In genomic region chr5:110826781-110827495, GRCm38 (mm10) we compare ENCODE assay signal across 19 mouse cellular contexts. TPM values are rescaled to one million over a fixed set of nuclear protein-coding genes. Genes with fewer than 3 reads are reported as not detected.
DNase-seq lines count a peak whose midpoint lies in the region; ATAC-seq lines count a peak whose summit lies in the region.
"Had no signal": no experiment of that assay in that cellular context is flagged by ENCODE, and none has a peak within 500 bp of the region (broad histone marks: within the 10 kb centered on the region; RNA-seq: fewer than 3 reads in every experiment).

No protein-coding gene starts in this region.

- peaks cover 14% of the 10 kb centered on the region for H3K4me1 ChIP-seq in intestine, embryonic 16.5 days (ENCODE audit: control insufficient read depth, insufficient read depth, low read length)
- peaks cover 19% of the 10 kb centered on the region; the same call in 1 of the 2 replicates for H3K4me1 ChIP-seq in kidney, embryonic 16.5 days (ENCODE audit: insufficient read depth, low read length)
- no peaks in the 10 kb centered on the region for H3K4me1 ChIP-seq in stomach, embryonic 14.5 days (ENCODE audit: control insufficient read depth, insufficient read depth, low read length)
- no peaks in the 10 kb centered on the region for H3K4me1 ChIP-seq in forebrain, embryonic 12.5 days
- H3K4me1 ChIP-seq in forebrain, embryonic 15.5 days: no peaks in the 10 kb centered on the region
- H3K4me1 ChIP-seq: embryonic facial prominence, embryonic 12.5 days; heart, embryonic 15.5 days; hindbrain, embryonic 12.5 days; limb, embryonic 12.5 days; midbrain, embryonic 15.5 days had no signal

- peak; percentile 89; the same call in 1 of the 2 replicates for ATAC-seq in frontal cortex, adult (ENCODE audit: low TSS enrichment)
- peak; percentile 84 for ATAC-seq in intestine, embryonic 16.5 days
- peak; percentile 84 for ATAC-seq in kidney, embryonic 16.5 days (ENCODE audit: low FRiP score, low TSS enrichment)
- ATAC-seq in stomach, embryonic 14.5 days (ENCODE audit: insufficient number of reproducible peaks, insufficient read depth, low FRiP score, low read depth): no peak
- ATAC-seq in forebrain, embryonic 12.5 days (ENCODE audit: low FRiP score): no peak
- ATAC-seq in forebrain, embryonic 15.5 days (replicated peaks): no peak
- ATAC-seq: activated CD4-positive, CD25-positive, alpha-beta regulatory T cell, adult 4 months; midbrain, embryonic 15.5 days had no signal

- WGBS in intestine, embryonic 16.5 days: 51% methylated on average over 8 of the region's 8 CpGs
- 38% methylated on average over 8 of the region's 8 CpGs for WGBS in kidney, embryonic 16.5 days
- 68% methylated on average over 8 of the region's 8 CpGs for WGBS in stomach, embryonic 14.5 days
- 91% methylated on average over 8 of the region's 8 CpGs for WGBS in forebrain, embryonic 12.5 days
- WGBS in forebrain, embryonic 15.5 days: 93% methylated on average over 8 of the region's 8 CpGs

- H3K9me3 ChIP-seq in intestine, embryonic 16.5 days (ENCODE audit: control insufficient read depth, low read length): no peaks in the 10 kb centered on the region
- H3K9me3 ChIP-seq in kidney, embryonic 16.5 days (ENCODE audit: low read length): no peaks in the 10 kb centered on the region
- H3K9me3 ChIP-seq in stomach, embryonic 14.5 days (ENCODE audit: control insufficient read depth, low read depth, low read length): no peaks in the 10 kb centered on the region
- H3K9me3 ChIP-seq in forebrain, embryonic 12.5 days: no peaks in the 10 kb centered on the region
- no peaks in the 10 kb centered on the region for H3K9me3 ChIP-seq in forebrain, embryonic 15.5 days
- H3K9me3 ChIP-seq: embryonic facial prominence, embryonic 12.5 days; heart, embryonic 15.5 days; hindbrain, embryonic 12.5 days; limb, embryonic 12.5 days; midbrain, embryonic 15.5 days had no signal

- DNase-seq in frontal cortex, postnatal 10 days (ENCODE audit: low spot score in 2 of 2): no peak
- no peak for DNase-seq in lung, postnatal 36 days
- DNase-seq: lung, adult 2 months; right cerebral cortex, postnatal 14 days; thymus, postnatal 4 days had no signal

- H3K27me3 ChIP-seq in intestine, embryonic 16.5 days (replicated peaks; ENCODE audit: control insufficient read depth, insufficient read depth, low read length): no peaks in the 10 kb centered on the region
- H3K27me3 ChIP-seq in kidney, embryonic 16.5 days (ENCODE audit: insufficient read depth, low read length): no peaks in the 10 kb centered on the region
- no peaks in the 10 kb centered on the region for H3K27me3 ChIP-seq in stomach, embryonic 14.5 days (ENCODE audit: control insufficient read depth, insufficient read depth, low read length)
- no peaks in the 10 kb centered on the region for H3K27me3 ChIP-seq in forebrain, embryonic 12.5 days
- H3K27me3 ChIP-seq in forebrain, embryonic 15.5 days: no peaks in the 10 kb centered on the region
- H3K27me3 ChIP-seq: CH12.LX; embryonic facial prominence, embryonic 12.5 days; heart, embryonic 15.5 days; hindbrain, embryonic 12.5 days; limb, embryonic 12.5 days; midbrain, embryonic 15.5 days had no signal

- H3K4me3 ChIP-seq in intestine, embryonic 16.5 days (ENCODE audit: low read length): no peak overlapping the region
- H3K4me3 ChIP-seq in kidney, embryonic 16.5 days (ENCODE audit: low read length): no peak overlapping the region
- no peak overlapping the region for H3K4me3 ChIP-seq in stomach, embryonic 14.5 days (ENCODE audit: low read depth, low read length)
- H3K4me3 ChIP-seq in forebrain, embryonic 12.5 days (replicated peaks): no peak overlapping the region
- H3K4me3 ChIP-seq in forebrain, embryonic 15.5 days: no peak overlapping the region
- H3K4me3 ChIP-seq: embryonic facial prominence, embryonic 12.5 days; heart, embryonic 15.5 days; hindbrain, embryonic 12.5 days; limb, embryonic 12.5 days; midbrain, embryonic 15.5 days had no signal

- peak overlapping the region; percentile 73 for H3K27ac ChIP-seq in intestine, embryonic 16.5 days (ENCODE audit: low read length)
- H3K27ac ChIP-seq in kidney, embryonic 16.5 days (ENCODE audit: low read length): peak overlapping the region; percentile 73
- peak overlapping the region; percentile 40; the same call in 1 of the 2 replicates for H3K27ac ChIP-seq in stomach, embryonic 14.5 days (ENCODE audit: low read length)
- no peak overlapping the region for H3K27ac ChIP-seq in forebrain, embryonic 12.5 days
- no peak overlapping the region for H3K27ac ChIP-seq in forebrain, embryonic 15.5 days (replicated peaks)
- H3K27ac ChIP-seq: embryonic facial prominence, embryonic 12.5 days; heart, embryonic 15.5 days; hindbrain, embryonic 12.5 days; limb, embryonic 12.5 days; macrophage; midbrain, embryonic 15.5 days had no signal

- H3K9ac ChIP-seq in intestine, embryonic 16.5 days (ENCODE audit: low read depth, low read length): no peak overlapping the region
- H3K9ac ChIP-seq in kidney, embryonic 16.5 days (replicated peaks; ENCODE audit: low read length): 0 out of 2 replicates have a peak overlapping the region, but pooled peaks have one; percentile 1
- H3K9ac ChIP-seq in stomach, embryonic 14.5 days (replicated peaks; ENCODE audit: low read depth, low read length): no peak overlapping the region
- no peak overlapping the region for H3K9ac ChIP-seq in forebrain, embryonic 12.5 days
- H3K9ac ChIP-seq in forebrain, embryonic 15.5 days (replicated peaks): no peak overlapping the region
- H3K9ac ChIP-seq: embryonic facial prominence, embryonic 12.5 days; heart, embryonic 15.5 days; hindbrain, embryonic 12.5 days; limb, embryonic 12.5 days; midbrain, embryonic 15.5 days had no signal

- no peak overlapping the region for H3K4me2 ChIP-seq in intestine, embryonic 16.5 days (ENCODE audit: low read depth, low read length)
- H3K4me2 ChIP-seq in kidney, embryonic 16.5 days (replicated peaks; ENCODE audit: low read depth, low read length): no peak overlapping the region
- no peak overlapping the region for H3K4me2 ChIP-seq in stomach, embryonic 14.5 days (replicated peaks; ENCODE audit: low read depth, low read length)
- no peak overlapping the region for H3K4me2 ChIP-seq in forebrain, embryonic 12.5 days
- no peak overlapping the region for H3K4me2 ChIP-seq in forebrain, embryonic 15.5 days (replicated peaks)
- H3K4me2 ChIP-seq: embryonic facial prominence, embryonic 12.5 days; heart, embryonic 15.5 days; hindbrain, embryonic 12.5 days; limb, embryonic 12.5 days; midbrain, embryonic 15.5 days had no signal

- H3K36me3 ChIP-seq in intestine, embryonic 16.5 days (ENCODE audit: control insufficient read depth, insufficient read depth, low read length): no peaks in the 10 kb centered on the region
- peaks cover 3% of the 10 kb centered on the region; the same call in 1 of the 2 replicates for H3K36me3 ChIP-seq in kidney, embryonic 16.5 days (ENCODE audit: insufficient read depth, low read length)
- H3K36me3 ChIP-seq in stomach, embryonic 14.5 days (ENCODE audit: control insufficient read depth, insufficient read depth, low read length): no peaks in the 10 kb centered on the region; the same call in 1 of the 2 replicates
- no peaks in the 10 kb centered on the region for H3K36me3 ChIP-seq in forebrain, embryonic 12.5 days (replicated peaks)
- H3K36me3 ChIP-seq in forebrain, embryonic 15.5 days: no peaks in the 10 kb centered on the region
- H3K36me3 ChIP-seq: embryonic facial prominence, embryonic 12.5 days; hindbrain, embryonic 12.5 days; midbrain, embryonic 15.5 days had no signal

RNA-seq across cellular contexts. Expression of gene Hscb, which starts 12.6 kb away (rescaled TPM):
- 40.4 and 41.2 TPM in 2 replicates for polyA plus RNA-seq in intestine, embryonic 16.5 days (2015; fragmentation: Nextera tagmentation; extraction: Ambion mirVana)
- polyA plus RNA-seq in kidney, embryonic 16.5 days (2015; fragmentation: Nextera tagmentation; extraction: Ambion mirVana): 32.1 and 35.3 TPM in 2 replicates
- polyA plus RNA-seq in stomach, embryonic 14.5 days (2014; fragmentation: Nextera tagmentation; extraction: Ambion mirVana): 26.6 and 28.4 TPM in 2 replicates
- polyA plus RNA-seq in forebrain, embryonic 12.5 days (2016; fragmentation: Nextera tagmentation; extraction: Ambion mirVana): 19.4 and 20.6 TPM in 2 replicates
- polyA plus RNA-seq in forebrain, embryonic 15.5 days (2015; fragmentation: Nextera tagmentation; extraction: Ambion mirVana): 11.2 and 11.9 TPM in 2 replicates

RNA-seq across cellular contexts. Expression of gene Chek2, which starts 12.8 kb away (rescaled TPM):
- polyA plus RNA-seq in intestine, embryonic 16.5 days (2015; fragmentation: Nextera tagmentation; extraction: Ambion mirVana): 38.7 and 39.4 TPM in 2 replicates
- 32.8 and 36.7 TPM in 2 replicates for polyA plus RNA-seq in kidney, embryonic 16.5 days (2015; fragmentation: Nextera tagmentation; extraction: Ambion mirVana)
- 32.1 and 32.9 TPM in 2 replicates for polyA plus RNA-seq in stomach, embryonic 14.5 days (2014; fragmentation: Nextera tagmentation; extraction: Ambion mirVana)
- polyA plus RNA-seq in forebrain, embryonic 12.5 days (2016; fragmentation: Nextera tagmentation; extraction: Ambion mirVana): 29.2 and 34.5 TPM in 2 replicates
- 13.1 and 14.3 TPM in 2 replicates for polyA plus RNA-seq in forebrain, embryonic 15.5 days (2015; fragmentation: Nextera tagmentation; extraction: Ambion mirVana)

RNA-seq across cellular contexts. Expression of gene Ulk1, which starts 17.0 kb away (rescaled TPM):
- polyA plus RNA-seq in intestine, embryonic 16.5 days (2015; fragmentation: Nextera tagmentation; extraction: Ambion mirVana): 7.0 and 8.4 TPM in 2 replicates
- polyA plus RNA-seq in kidney, embryonic 16.5 days (2015; fragmentation: Nextera tagmentation; extraction: Ambion mirVana): 18.6 and 19.5 TPM in 2 replicates
- 27.7 and 28.4 TPM in 2 replicates for polyA plus RNA-seq in stomach, embryonic 14.5 days (2014; fragmentation: Nextera tagmentation; extraction: Ambion mirVana)
- polyA plus RNA-seq in forebrain, embryonic 12.5 days (2016; fragmentation: Nextera tagmentation; extraction: Ambion mirVana): 33.8 and 34.2 TPM in 2 replicates
- polyA plus RNA-seq in forebrain, embryonic 15.5 days (2015; fragmentation: Nextera tagmentation; extraction: Ambion mirVana): 45.0 and 46.6 TPM in 2 replicates

RNA-seq across cellular contexts. Expression of gene Pus1, which starts 46.5 kb away (rescaled TPM):
- 66.8 and 67.0 TPM in 2 replicates for polyA plus RNA-seq in intestine, embryonic 16.5 days (2015; fragmentation: Nextera tagmentation; extraction: Ambion mirVana)
- 44.4 and 45.1 TPM in 2 replicates for polyA plus RNA-seq in kidney, embryonic 16.5 days (2015; fragmentation: Nextera tagmentation; extraction: Ambion mirVana)
- 20.2 and 21.9 TPM in 2 replicates for polyA plus RNA-seq in stomach, embryonic 14.5 days (2014; fragmentation: Nextera tagmentation; extraction: Ambion mirVana)
- 28.8 and 30.1 TPM in 2 replicates for polyA plus RNA-seq in forebrain, embryonic 12.5 days (2016; fragmentation: Nextera tagmentation; extraction: Ambion mirVana)
- 23.6 and 25.7 TPM in 2 replicates for polyA plus RNA-seq in forebrain, embryonic 15.5 days (2015; fragmentation: Nextera tagmentation; extraction: Ambion mirVana)

RNA-seq across cellular contexts. Expression of gene Ttc28, which starts 52.7 kb away (rescaled TPM):
- 4.2 and 4.3 TPM in 2 replicates for polyA plus RNA-seq in intestine, embryonic 16.5 days (2015; fragmentation: Nextera tagmentation; extraction: Ambion mirVana)
- 12.1 and 14.7 TPM in 2 replicates for polyA plus RNA-seq in kidney, embryonic 16.5 days (2015; fragmentation: Nextera tagmentation; extraction: Ambion mirVana)
- 16.9 and 17.8 TPM in 2 replicates for polyA plus RNA-seq in stomach, embryonic 14.5 days (2014; fragmentation: Nextera tagmentation; extraction: Ambion mirVana)
- 22.5 and 23.1 TPM in 2 replicates for polyA plus RNA-seq in forebrain, embryonic 12.5 days (2016; fragmentation: Nextera tagmentation; extraction: Ambion mirVana)
- 40.7 and 42.8 TPM in 2 replicates for polyA plus RNA-seq in forebrain, embryonic 15.5 days (2015; fragmentation: Nextera tagmentation; extraction: Ambion mirVana)

Comparison
In these comparisons a context has a peak if more than half of its experiments do, and no peak if none do; other contexts are left out.
1. ATAC-seq: peak in frontal cortex, adult (single experiment), intestine, embryonic 16.5 days (single experiment) and kidney, embryonic 16.5 days (single experiment); none in stomach, embryonic 14.5 days (single experiment), forebrain, embryonic 12.5 days (single experiment) and forebrain, embryonic 15.5 days (single experiment).
2. H3K27ac ChIP-seq: peak in intestine, embryonic 16.5 days (single experiment), kidney, embryonic 16.5 days (single experiment) and stomach, embryonic 14.5 days (single experiment); none in forebrain, embryonic 12.5 days (single experiment) and forebrain, embryonic 15.5 days (single experiment).